Mouse (Mus musculus) stomach, postnatal 0 days (tissue): Measurements from ENCODE around the gene Ap2a1.

ENCODE experiments used
- CTCF ChIP-seq: IDR thresholded peaks from 2 replicates; pipeline ENCODE4 v1.5.1; 2016; ENCODE audit warnings: antibody characterized with exemption, low read depth, mild to moderate bottlenecking, moderate library complexity
- EP300 ChIP-seq: optimal IDR thresholded peaks from 2 replicates; pipeline ENCODE3; 2016; ENCODE audit warnings: antibody characterized with exemption

- no peak for TF ChIP-seq EP300
- no peak for TF ChIP-seq CTCF
Measured at GRCm38 (mm10) chr7:44953561-44953960, 24.3 kb upstream of the Ap2a1 start.
